Mouse (Mus musculus): ENCODE data around the gene Cyb561d2.

DNA sequence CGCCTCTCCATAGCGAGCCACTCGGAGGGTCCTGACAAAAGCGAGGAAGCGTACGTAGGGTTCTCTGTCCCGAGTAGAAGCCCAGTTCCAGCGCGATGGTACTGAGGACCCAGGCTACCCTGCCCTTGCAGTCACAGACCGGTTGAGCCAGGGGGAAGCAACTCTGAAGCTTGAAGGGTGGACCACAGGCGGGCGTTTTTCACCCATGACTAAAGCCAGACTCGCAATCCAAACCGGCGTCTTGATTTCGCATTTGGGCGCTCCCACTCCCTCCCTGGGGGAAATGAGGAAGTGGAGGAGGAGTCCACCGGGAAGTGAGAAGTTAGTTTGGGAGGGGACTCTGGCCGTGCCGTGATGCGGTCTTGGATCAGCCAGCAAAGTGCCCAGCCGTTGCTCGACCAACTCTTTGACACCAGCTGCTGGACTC, 13.1 kb upstream of the Cyb561d2 start:
- 0 out of 2 replicates have a peak, but pooled peaks have one; percentile 17 for TF ChIP-seq EP300 (IDR thresholded peaks at IDR 0.05)
- TF ChIP-seq CTCF (IDR thresholded peaks at IDR 0.05): 0 out of 2 replicates have a peak, but pooled peaks have one; percentile 24
